Mouse (Mus musculus): ENCODE data around the gene Rps21.
A peak's percentile ranks its signal among the peaks of the same experiment; 100 is the strongest.
"Not testable (repeated sequence)": the region's sequence is repeated elsewhere in the genome, so short reads cannot be mapped to it uniquely, and the experiment has no call there.

Rps21 gene

DNA sequence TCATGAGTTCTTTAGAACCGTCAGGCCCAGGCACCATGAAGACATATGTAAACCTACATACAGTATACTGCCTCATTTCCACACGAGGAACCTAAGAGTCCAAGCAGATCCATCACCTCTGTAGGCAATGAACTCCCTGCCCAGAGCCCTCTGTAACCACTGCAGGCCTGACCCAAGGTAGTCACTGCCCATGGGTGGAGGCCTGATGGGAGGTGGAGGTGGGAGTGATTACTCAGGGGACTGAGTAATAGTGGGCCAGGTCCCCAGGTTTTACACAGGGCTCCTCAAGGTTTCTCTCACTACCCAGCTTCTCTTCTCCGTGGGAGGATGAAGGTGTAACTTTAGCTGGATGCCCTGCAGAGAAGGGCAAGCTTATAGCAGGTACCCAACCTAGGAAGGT lies 28.0 kb upstream of the Rps21 start:
- DNase-seq (ENCODE audit: low spot score), result no peak

DNA sequence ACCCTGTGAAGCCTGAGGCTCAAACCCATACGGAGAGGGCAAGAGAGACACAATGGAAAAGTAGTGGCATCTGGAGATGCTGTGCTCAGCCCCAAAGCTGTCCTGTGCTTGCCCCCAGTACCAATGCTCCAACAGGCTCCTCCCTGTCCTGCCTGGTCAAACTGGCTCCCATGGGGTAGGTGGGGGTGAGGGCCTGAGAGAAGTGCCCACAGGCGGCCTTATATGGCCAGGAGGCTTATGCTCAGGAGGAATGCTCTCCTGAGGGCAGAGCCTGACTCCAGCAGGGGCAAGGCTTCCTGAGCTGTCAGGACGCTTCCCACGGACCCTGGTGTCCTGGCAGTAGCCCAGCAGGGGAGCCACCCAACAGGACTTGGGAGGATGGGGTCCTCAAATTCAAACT lies 26.7 kb upstream of the Rps21 start:
- no peak for DNase-seq (ENCODE audit: low spot score)

DNA sequence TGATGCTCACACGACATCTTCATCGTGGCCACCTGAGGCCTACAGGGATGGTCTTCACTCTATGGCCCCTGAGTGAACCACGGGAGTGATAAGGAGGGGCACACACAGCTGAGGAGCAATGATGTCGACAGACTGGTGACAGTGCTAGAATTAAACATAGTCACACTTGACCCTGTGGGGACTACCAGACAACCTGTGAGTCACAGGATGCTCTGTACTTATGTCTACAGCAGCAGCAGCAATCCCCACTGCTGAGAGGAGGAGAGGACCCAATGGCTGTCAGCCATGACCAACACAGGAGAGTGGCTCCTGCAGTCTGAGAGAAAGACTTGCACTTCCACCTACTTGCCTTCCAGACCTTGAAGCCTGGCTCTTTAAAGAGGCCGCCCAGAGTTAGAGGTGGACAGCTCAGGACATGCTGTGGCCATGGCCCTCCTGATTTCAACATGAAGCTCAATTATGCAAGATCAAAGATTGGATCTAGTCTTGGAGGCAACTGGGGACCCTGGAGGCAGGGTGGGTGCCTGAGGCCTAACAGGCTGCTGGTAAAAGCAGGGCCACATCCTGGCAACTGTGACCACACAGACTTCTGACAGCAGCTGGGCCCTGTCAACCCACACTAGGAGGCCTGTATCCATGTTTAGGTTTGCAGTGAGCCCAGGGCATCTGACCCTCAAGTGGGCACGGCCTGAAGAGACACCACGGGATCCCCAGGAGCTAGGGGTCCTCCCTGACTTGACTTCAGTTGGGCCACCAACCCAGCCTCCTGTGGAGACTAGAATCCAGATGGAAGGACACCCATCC lies 23.9 kb upstream of the Rps21 start:
- no peak for DNase-seq (ENCODE audit: low spot score)

DNA sequence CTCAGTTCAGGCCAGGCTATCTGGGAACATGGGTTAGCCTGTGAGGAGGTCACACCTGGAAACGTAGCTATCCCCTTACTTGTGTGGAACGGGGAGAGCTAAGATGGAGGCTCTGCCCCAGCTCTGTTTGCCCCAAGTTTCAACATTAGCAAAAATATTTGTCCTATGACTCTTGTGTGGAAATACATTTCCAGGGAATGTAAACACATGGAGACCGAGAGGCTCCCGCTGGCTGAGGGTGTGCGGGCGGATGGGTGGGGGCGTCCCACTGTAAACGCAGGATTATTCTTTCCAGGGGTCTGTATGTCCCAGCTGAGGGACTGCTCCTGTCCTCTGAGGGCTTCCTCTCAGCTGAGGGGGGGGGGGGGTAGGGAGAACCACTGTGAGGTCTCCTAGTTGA lies 22.8 kb upstream of the Rps21 start:
- DNase-seq (ENCODE audit: low spot score), result no peak

DNA sequence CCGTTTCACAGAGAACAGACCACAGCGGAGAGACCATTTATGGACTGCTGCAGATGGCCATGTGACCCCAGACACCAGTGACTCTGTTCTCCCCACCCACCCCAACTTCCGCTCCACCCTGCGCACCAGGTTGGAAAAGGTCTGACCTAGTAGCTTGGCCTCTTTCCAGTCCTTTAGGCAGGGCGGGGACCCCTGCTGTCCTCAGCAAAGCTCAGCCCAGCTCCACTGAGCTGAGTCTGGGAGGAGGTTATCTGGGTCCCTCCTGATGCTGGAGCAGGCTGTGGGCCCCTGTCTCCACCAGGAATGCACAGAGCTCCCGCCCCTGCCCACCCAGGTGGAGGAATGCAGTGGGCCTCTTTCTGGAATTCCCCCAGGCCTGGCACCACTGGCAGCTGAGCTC lies 22.2 kb upstream of the Rps21 start:
- peak; percentile 63 for DNase-seq (ENCODE audit: low spot score)

DNA sequence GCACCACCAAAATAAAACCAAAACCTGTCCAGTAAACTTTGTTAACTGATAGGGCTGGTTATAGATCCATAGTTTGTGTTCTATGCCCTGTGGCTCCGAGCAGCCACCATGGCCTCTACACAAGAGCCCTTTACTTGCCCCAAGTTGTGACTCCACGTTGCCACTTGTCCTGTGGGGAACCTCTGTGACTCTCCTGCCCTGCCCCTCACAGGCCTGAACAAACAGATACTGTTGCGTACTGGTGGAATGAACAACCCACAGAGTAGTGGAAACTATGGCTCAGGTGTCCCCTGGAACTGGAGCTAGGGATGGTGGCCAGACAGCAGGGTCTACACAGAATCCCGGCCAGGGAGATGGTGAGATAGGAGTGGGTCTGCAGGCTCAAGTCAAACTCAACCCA lies 21.4 kb upstream of the Rps21 start:
- no peak for DNase-seq (ENCODE audit: low spot score)

DNA sequence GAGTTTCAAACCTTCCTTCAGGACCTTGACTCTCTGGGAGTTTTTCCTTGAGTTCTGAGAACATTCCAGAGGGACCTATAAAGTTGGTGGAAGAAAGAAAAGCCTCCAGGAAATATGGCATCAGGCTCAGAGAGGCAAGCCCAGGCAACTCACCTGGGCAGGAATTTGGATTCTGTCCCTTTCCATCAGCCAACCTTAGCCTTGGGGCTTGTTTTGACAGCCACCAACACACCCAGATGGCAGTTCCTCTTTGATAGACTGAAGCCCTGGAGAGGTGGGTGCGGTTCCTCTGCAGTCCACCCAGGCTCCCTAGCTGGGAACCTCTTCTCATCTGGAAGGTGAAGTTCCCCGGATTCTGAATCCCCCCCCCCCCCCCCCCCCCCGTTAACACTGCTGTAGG lies 20.7 kb upstream of the Rps21 start:
- no peak for DNase-seq (ENCODE audit: low spot score)

DNA sequence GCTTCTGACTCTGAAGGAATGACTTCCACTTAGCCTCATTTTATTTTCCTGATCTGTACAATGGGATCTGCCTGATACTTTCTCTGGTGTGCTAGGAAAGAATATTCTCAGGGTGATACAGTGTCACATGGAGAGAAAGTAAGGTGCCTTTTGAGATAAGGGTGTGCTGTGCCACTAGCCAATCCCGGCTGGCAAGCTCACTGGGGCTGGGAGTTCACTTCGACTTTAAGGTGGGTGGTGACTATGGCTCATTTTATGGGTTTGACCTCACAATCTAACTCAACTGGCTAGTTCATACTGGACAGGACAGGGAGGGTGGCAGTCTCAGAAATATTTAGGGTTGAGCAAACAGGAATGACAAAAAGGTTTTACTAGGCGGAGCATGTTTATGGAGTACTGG lies 20.2 kb upstream of the Rps21 start:
- DNase-seq (ENCODE audit: low spot score), result no peak

DNA sequence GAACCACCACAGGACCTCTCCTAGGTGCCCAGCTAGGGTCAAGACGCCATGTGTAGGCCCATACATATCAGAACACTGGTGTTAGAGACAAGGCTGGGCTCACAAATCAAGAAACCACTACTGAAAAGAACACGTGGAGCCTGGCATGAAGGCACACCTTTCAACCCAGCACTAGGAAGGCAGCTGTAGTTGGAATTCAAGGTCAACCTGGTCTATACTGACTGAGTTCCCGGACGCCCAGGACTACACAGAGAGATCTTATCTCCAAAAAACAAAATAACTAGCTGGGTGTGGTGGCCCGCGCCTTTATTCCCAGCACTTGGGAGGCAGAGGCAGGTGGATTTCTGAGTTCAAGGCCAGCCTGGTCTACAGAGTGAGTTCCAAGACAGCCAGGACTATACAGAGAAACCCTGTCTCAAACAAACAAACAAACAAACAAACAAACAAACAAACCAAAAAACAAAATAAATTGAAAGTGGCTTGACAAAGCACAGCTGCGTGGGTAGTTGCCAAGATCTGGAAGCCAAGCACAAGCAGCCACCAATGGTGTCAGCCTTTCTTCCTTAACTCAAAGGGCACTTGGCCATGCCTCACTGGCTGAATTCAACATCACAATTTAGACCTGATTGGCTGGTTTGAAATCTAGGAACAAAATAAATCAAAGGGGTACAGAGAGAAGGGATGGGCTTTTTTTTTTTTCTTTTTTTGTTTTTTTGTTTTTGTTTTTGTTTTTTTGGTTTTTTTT lies 19.4 kb upstream of the Rps21 start:
- no peak for DNase-seq (ENCODE audit: low spot score)

DNA sequence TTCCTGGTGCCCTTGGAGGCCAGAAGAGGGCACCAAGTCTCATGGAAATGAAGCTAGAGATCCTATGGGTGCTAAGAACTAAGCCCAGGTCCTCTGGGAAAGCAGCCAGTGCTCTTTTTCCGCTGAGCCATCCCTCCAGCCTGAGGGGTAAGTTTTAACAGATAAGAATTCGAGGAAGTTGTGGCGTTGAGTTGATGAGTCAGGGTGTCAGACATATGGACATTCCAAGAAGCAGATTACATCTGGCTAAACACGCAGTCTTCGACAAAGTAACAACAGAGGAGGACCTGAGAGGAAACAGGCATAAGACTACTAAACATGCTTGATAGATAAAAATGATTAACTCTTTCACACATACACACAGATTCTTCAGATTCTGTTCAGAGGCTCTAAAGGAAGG lies 18.6 kb upstream of the Rps21 start:
- DNase-seq (ENCODE audit: low spot score), result no peak

DNA sequence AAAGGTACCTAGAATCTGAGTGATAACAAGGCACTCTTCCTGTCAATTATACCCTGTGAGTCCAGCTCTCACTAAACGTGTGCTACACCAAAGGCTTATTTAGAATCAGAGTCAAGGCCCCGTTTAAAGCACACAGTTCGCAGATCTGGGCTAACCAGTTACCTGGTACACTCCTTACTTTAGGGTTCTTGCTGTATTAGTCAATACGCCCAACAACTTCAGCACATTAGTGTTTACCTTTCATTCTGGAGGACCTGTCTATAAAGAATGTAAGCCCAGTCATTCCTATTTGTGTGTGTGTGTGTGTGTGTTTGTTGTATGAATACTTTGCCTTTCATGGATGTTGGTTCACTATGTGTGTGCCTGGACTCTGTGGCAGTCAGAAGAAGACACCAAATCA lies 14.1 kb upstream of the Rps21 start:
- DNase-seq (ENCODE audit: low spot score), result peak; percentile 77

DNA sequence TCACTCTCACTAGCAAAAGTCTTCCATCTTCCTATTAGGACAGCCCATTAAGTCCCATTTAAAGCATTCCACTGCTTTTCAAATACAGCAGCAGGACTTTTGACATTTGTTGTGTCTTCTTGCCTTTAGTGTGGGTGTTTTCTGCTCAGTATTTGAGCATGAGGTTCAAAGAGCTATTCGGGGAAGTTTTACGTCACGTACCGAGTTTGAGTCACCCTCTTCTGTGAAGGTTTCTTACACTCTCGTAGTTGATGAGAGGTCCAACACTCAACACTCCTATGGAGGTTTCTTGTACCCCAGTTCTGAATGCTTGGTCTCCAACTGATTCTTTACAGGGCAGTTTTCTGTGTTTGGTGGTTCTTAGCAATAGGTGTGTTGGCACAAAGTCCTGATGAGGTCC lies 9.3 kb upstream of the Rps21 start:
- DNase-seq (ENCODE audit: low spot score), result no peak

DNA sequence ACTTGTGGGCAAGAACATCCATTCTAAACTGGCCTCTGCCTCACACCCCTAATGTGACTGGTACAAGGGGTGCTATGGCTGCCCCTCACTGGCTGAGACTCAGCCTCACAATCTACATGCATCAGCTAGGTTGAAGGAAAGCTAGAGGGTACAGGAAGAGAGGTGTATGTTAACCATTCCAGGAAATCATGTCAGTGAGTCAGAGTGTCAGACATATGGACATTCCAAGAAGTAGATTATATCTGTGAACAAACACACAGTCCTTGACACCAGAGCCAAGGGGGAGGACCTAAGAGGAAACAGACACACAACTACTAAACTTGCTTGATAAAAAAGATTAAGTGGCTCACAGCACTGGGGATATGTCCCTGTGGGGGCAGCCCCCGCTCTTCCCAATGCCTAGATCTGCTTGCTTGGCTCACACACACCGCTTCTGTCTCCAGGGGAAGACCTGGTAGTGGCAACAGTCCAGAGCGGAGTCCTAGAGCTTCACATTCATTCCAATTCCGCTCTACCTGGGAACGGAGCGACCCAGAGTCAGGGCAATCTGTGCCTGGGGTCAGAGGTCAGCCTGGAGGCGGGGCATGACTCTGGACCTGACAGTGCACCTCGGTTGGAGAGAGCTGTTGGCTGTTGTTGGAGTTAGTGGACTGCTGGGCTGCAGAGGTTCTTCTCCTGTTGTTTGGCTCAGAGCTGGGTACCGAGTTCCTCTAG lies 8.1 kb upstream of the Rps21 start:
- DNase-seq (ENCODE audit: low spot score), result no peak

DNA sequence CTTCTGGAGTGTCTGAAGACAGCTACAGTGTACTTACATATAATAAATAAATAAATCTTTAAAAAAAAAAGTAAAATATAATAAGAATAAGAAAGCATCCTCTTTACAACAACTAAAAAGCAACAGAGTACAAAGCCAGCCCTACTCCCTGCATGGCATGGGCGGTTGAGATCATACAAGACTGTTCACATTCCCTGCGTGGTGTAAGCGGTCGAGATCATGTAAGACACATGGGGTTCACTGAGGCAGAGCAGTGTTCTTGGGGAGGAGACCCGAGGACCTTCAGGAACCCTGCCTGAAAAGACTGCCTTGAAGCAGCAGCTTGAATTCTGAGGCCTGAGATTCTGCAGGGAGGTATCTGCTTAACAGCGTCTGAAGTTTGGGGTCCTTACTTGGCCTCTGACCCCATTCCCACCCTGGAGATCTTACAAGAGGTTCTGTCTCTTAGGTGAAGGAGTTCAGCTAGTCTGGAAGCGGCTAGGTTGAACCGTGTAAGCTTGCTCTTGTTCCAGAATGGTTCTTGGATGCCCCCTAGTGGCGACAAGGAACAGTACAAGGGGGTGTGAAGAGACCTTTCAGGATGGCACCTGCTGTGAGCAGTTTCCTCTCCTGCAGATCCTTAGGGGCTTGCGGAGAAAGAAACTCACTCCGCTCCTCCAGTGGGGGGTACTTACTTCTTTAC lies 6.1 kb upstream of the Rps21 start:
- peak; percentile 87 for DNase-seq (ENCODE audit: low spot score)

DNA sequence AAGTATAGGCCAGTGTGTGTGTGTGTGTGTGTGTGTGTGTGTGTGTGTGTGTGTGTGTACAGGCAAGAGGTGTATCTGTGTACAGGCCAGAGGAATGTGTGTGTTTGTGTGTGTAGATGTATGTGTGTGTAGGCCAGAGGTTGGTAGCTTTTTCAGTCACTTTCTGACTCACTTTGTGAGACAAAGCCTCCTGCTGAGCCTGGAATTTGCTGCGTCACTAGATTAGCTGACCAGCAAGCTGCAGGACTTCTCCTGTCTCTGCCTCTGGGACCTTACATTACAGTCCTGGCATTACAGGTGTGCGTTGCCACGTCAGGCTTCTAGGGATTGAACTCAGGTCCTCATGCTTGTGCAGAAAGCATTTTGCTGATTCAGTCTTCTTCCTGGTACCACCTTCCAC lies 5.3 kb upstream of the Rps21 start:
- no peak for DNase-seq (ENCODE audit: low spot score)

DNA sequence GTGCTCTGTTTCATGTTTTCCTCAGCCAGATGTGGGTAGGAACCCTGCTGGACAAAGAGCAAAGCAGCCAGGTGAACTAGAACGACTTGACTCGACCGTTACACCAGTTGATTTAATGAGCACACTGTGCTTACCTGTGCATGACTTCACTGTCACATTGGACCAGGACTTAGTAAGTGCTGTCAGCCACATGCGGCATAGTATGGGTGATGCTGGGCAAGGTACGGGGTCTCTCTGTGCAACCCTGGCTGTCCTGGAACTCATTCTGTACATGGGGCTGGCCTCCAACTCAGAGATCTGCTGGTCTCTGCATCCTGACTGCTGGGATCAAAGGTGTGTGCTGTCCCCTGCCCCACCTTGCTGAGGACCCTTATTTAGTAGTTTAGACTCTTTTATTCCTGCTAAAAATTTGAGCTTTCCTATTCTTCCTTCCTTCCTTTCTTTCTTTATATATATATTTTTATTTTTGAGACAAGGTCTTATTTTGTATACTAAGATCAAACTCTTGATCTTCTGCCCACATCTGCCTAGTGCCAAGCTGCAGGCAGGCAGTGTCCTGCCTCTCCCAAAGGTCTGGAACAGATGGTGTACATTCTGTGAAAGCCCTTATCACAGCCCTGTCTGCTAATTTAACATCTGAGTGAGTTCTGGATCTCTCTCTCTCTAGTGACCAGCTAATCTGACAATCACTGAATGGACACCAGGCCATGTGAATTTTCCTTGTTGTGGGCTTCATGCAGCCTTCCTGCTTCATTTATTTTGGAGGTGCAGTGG lies 2.6 kb upstream of the Rps21 start:
- no peak for DNase-seq (ENCODE audit: low spot score)

DNA sequence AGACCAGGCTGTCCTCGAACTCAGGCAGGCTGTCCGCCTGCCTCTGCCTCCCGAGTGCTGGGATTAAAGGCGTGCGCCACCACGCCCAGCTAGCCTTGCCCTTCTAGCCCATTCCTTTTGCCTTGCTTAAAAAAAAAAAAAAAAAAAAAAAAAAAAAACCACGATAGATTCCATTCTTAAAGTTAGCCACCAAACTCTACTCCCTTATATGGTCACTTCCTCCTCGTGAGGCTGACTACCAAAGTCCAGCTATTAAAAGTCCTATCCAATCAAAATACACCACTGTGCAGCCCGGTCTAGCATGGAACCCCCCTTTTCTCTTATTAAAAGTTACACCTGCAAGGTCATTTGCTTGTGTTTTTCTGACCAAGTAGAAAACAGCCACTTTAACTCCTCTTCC lies 1.5 kb upstream of the Rps21 start:
- no peak for DNase-seq (ENCODE audit: low spot score)

DNA sequence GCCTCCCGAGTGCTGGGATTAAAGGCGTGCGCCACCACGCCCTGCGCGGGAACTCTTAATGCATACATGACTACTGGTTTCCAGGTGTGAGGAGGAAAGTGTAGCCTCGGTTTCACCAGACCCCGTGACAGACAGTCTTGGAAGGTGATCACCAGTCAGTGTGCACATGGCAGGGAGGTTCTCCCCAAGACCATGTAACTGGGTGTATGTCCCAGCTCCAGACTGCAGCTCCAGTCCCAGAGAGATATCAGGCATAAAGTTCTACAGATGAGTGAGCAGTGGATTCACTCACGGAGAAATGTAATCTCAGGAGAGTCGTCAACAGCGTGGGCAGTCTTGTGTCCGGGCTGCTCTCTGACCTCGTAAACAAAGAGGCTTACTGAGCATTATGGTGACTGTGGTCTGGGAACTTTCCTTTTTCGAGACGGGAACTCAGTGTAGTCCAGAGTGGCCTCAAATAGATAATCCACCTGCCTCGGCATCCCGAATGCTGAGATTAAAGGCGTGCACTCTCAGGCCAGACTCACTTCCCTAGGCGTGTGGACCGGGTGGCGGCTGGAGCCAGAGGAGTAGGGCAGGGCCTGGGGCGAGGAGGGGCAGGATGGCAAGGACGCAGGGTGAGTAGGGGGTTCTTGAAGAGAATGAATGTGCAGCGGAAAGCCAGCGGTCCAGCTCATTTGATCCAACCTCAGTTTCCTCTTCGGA lies 729 bp upstream of the Rps21 start:
- DNase-seq (ENCODE audit: low spot score), result no peak

DNA sequence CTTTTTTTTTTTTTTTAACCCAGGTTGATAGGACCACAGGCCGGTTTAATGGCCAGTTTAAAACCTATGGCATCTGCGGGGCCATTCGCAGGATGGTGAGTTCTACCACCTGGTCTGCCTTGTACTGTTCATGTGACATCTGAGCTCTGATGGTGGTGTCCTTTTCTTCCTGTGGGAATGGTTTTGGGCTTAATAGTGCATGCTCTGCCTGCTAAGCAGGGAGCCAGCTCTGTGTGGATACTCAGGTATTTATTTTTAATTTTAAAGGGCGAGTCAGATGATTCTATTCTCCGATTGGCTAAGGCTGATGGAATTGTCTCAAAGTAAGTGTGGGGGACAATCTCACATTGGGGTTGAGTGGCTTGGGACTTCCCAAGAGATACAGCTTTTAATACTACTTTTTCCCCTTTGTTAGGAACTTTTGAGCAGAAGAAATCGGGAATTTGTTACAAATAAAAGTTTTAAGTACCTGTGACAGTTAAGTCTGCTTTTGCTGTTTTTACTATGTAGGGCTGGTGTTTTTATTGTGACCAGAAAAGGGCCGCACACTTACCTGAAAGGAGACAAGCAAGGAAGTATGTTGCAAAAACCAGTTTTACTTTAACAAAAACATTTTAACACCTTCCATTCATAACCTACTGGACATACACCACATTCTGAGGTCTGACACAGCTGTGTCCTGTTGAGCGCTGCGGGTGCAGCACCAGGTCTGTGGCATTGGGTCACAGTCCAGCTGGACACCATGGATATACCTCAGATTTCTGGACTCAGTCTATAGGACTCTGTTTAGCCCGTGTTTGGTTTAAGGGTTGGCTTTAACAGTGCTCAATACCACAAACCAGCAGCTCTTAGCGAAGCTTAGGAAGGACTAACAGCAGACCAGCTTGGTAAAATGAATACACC lies 1.0 kb downstream of the Rps21 start:
- DNase-seq (ENCODE audit: low spot score), result no peak

DNA sequence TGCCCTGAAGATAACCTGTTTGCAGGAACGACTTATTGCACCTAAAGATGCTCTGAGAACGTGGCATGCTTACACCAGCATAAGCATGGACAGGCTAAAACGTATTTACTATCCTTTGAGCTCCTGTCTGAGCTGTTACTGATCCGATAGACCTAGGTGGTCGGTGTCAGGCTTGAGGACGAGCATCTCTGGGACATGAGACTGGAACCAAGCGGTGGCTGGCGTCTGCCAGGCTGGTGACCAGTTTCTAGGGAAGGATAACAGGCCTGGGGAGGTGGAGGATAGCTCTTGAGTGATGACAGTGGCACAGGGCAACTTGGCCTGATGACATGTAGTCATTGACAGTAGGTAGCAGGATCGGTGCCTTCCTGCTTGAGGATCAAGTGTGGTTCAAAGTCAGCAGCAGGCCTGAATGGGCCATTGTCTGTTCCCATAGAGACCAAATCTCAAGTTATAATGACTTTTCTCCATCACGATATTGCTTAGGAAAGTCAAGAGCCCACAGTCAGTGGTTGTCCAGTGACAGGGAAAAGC lies 1.8 kb downstream of the Rps21 start:
- DNase-seq (ENCODE audit: low spot score), result not testable (repeated sequence)

Data from lung, postnatal 25 days (tissue).